Mouse (Mus musculus) neural tube, embryonic 14.5 days (tissue): ENCODE measurements at regions not wholly inside any gene's neighbourhood (a gene's known extent, or its start where the extent isn't known, plus 50 kb on each side); places are given as distances from the start of the nearest gene placed in this dataset.

Experiments
- ATAC-seq: fragments of 200-750 bp; cut with Nextera tagmentation; 2 replicates; pipeline ENCODE4 v1.8.0; 2017; ENCODE audit warnings: low read depth, mild to moderate bottlenecking, moderate TSS enrichment, moderate library complexity
- H3K27ac ChIP-seq: fragments of 300-500 bp; sonication (generic); 2 replicates; pipeline ENCODE4 v1.5.1; 2014; ENCODE audit warnings: low read depth, mild to moderate bottlenecking, control low read depth, low read length, moderate library complexity, mixed read lengths
- H3K27me3 ChIP-seq: fragments of 300-500 bp; sonication (generic); 2 replicates; pipeline ENCODE4 v1.6.1; 2014; ENCODE audit warnings: low read length; ENCODE audit not compliant: control insufficient read depth, insufficient read depth
- H3K36me3 ChIP-seq: fragments of 300-500 bp; sonication (generic); 2 replicates; pipeline ENCODE4 v1.6.1; 2014; ENCODE audit warnings: low read length, mixed read lengths; ENCODE audit not compliant: control insufficient read depth, insufficient read depth
- H3K4me1 ChIP-seq: fragments of 300-500 bp; sonication (generic); 2 replicates; pipeline ENCODE4 v1.6.1; 2014; ENCODE audit warnings: low read length; ENCODE audit not compliant: control insufficient read depth, insufficient read depth
- H3K4me2 ChIP-seq: fragments of 300-500 bp; sonication (generic); 2 replicates; pipeline ENCODE4 v1.6.1; 2014; ENCODE audit warnings: mild to moderate bottlenecking, low read depth, low read length, control low read depth
- H3K4me3 ChIP-seq: fragments of 300-500 bp; sonication (generic); 2 replicates; pipeline ENCODE4 v1.5.1; 2014; ENCODE audit warnings: low read depth, low read length, control low read depth, mixed read lengths
- H3K9ac ChIP-seq: fragments of 300-500 bp; sonication (generic); replicated peaks from 2 replicates; pipeline ENCODE4 v1.6.1; 2014; ENCODE audit warnings: low read depth, mild to moderate bottlenecking, control low read depth, low read length, mixed read lengths
- H3K9me3 ChIP-seq: fragments of 300-500 bp; sonication (generic); 2 replicates; pipeline ENCODE4 v1.6.1; 2016; ENCODE audit warnings: low read length; ENCODE audit not compliant: control insufficient read depth
- WGBS: fragments of 180-500 bp; shearing (Covaris S2); extraction: QIAGEN DNeasy Blood & Tissue Kit; methylation state at CpG from one replicate; pipeline ENCODE4 v1.1.7; 2014; 5-methylcytosine and 5-hydroxymethylcytosine counted together

DNA sequence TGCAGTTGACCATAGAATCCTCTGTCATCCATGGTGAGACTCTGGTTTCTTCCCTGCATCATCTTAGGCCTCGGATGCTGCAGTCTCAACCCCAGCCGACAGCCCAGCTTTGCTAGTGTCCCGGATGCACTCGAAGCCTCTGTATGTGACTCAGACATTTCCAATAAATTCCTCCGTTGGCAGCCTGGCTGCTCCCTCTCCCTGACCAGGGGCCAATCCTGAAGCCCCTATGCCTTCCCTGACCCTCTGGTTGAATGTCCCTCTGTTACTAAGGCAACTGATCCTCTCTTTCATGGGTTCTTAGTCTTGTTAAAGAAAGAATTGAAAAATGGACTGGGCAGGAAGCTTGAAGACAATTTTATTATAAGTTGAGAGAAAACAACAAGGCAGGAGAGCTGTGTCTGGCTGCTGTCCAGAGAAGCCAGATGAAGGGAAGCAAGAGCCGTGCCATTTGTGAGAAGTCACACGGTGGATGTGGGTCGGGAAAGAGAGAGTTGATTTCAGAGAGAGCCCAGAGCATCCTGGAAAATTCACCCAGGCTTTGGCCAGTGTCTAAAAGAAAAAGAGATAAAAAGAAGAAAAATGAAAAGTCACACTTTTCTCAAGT lies 131.2 kb downstream of the Matn1 start:
- Histone ChIP-seq H3K4me3 (no peak overlapping the region), H3K4me1 (no peaks in the 10 kb centered on the region), H3K9me3 (no peaks in the 10 kb centered on the region), H3K27ac (no peak overlapping the region), H3K4me2 (no peak overlapping the region), H3K27me3 (no peaks in the 10 kb centered on the region), H3K36me3 (no peaks in the 10 kb centered on the region), H3K9ac (no peak overlapping the region)
- 41% methylated on average over 8 of the region's 8 CpGs for WGBS
- no peak for ATAC-seq

DNA sequence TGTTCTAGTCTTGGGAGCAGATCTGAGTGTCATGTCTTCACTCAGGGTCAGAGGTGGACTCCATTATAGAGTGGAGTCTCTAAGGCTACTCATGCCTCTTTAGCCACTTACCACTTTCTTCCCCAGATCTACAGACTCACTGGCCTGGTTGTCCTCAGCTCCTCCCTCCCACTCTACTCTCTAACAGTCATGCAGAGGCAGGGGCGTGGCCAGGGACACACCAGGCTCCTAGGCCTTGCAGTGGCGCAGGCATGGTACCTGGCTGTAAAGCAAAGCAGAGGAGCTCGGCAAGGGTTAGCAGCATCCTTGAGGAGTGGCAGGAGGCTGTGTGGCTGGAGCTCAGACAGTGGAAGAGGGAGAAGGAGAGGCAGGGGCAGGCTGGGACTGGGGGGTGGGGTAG lies 132.4 kb downstream of the Matn1 start:
- no peak overlapping the region for H3K4me3 ChIP-seq
- H3K4me1 ChIP-seq: no peaks in the 10 kb centered on the region
- H3K4me2 ChIP-seq: no peak overlapping the region
- 52% methylated on average over 3 of the region's 3 CpGs for WGBS
- H3K9ac ChIP-seq: no peak overlapping the region
- no peaks in the 10 kb centered on the region for H3K36me3 ChIP-seq
- H3K9me3 ChIP-seq: no peaks in the 10 kb centered on the region
- H3K27ac ChIP-seq: no peak overlapping the region
- no peak for ATAC-seq
- H3K27me3 ChIP-seq: no peaks in the 10 kb centered on the region

DNA sequence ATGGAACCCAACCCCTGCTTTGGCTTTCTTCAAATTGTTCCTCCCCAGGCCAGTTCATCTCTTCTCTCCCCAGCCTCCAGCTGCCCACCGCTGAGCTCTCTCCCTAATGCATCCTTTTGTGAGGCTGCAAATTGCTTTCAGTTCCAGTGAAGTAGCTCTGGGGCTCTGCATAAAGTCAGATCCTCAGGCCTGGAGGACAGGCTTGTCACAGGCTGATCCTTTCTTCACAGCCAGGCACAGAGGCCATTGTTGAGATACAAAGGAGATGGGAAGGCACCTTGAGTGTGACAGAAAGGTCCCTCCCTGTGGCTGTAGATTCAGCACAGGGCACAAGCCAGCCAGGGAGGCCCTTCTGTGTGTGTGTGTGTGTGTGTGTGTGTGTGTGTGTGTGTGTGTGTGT lies 135.9 kb downstream of the Matn1 start:
- Histone ChIP-seq H3K4me1 (no peaks in the 10 kb centered on the region), H3K27ac (no peak overlapping the region), H3K4me2 (no peak overlapping the region), H3K9me3 (no peaks in the 10 kb centered on the region), H3K27me3 (no peaks in the 10 kb centered on the region), H3K9ac (no peak overlapping the region), H3K36me3 (no peaks in the 10 kb centered on the region), H3K4me3 (no peak overlapping the region)
- no peak for ATAC-seq
- WGBS: 11% methylated on average over 1 of the region's 1 CpGs

DNA sequence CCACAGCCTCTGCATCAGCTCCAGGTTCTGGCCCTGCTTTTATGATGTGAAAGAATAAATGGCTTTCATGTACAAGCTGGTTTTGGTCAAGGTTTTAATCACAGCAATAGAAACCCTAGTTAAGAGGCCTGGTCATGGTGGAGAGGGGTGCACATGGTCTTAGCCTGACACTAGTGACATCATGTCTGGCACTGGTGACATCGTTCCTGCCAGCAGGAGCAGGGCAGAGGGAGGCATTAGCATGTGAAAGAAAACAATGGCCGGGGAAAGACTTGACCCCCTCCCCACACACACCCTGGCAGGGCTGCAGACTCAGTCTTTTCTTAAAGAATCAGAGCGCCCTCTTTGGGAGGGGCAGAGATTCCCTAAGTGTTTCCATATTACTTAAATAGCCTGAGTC lies 139.2 kb downstream of the Matn1 start:
- Histone ChIP-seq H3K27ac (no peak overlapping the region), H3K27me3 (no peaks in the 10 kb centered on the region), H3K9me3 (no peaks in the 10 kb centered on the region), H3K36me3 (no peaks in the 10 kb centered on the region), H3K4me2 (no peak overlapping the region), H3K4me1 (no peaks in the 10 kb centered on the region), H3K4me3 (no peak overlapping the region), H3K9ac (no peak overlapping the region)
- 46% methylated on average over 3 of the region's 3 CpGs for WGBS
- no peak for ATAC-seq

DNA sequence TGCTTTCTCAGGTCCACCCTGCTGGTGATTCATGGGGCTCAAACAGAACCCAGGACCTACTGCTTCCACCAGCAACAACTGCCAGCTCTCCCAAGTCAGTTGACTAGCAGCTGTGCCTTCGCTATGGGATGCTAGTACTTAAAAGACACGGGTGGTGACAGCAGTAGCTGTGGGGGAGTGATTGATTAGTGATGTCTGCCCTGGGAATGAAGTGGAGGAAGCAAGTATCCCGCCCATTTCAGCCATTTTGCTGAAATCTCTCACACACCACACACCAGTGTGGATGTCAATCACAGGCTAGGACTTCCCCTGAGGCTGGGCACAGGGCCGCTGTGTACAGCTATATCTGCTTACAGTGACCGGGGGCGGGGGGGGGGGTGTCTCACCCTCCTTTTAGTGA lies 153.2 kb downstream of the Matn1 start:
- 40% methylated on average over 6 of the region's 6 CpGs for WGBS
- Histone ChIP-seq H3K4me1 (no peaks in the 10 kb centered on the region), H3K27ac (no peak overlapping the region), H3K27me3 (no peaks in the 10 kb centered on the region), H3K4me2 (no peak overlapping the region), H3K9ac (no peak overlapping the region), H3K36me3 (no peaks in the 10 kb centered on the region), H3K4me3 (no peak overlapping the region), H3K9me3 (no peaks in the 10 kb centered on the region)
- ATAC-seq: no peak

DNA sequence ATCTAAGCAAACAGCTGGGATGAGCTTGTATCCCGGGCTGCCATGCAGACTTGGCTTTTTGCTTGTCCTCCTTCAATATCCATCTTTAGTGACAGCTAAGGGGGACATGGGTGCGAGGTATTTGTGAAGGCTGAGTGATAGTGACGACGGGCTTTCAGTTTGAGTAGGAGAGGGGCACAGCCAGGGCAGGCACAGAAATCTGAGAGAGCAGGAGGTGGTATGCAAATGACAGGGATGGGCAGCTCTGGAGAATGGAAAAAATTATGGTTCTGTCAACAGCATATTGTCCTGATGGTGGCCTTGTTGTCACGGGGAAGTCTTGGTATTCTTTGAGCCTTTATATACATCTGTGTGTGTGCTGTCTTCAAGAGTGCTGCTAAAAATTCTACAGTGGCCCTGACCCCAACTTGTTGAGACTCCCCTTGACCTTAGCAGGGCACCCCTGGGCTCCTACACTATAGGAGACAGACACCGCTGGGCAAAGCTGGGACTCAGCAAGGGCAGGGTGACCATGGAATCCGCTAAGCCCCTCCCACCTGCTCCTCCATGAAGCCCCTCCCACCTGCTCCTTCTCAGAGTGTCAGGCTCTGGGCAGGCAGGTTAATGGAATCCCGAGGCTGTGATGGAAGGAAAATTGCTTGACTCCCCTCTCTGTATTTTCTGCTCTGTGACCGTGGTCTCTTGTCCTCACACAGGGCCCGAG lies 156.1 kb downstream of the Matn1 start:
- H3K4me1 ChIP-seq: no peaks in the 10 kb centered on the region
- no peaks in the 10 kb centered on the region for H3K36me3 ChIP-seq
- no peak overlapping the region for H3K27ac ChIP-seq
- no peaks in the 10 kb centered on the region for H3K27me3 ChIP-seq
- H3K4me2 ChIP-seq: no peak overlapping the region
- no peak overlapping the region for H3K9ac ChIP-seq
- no peak overlapping the region for H3K4me3 ChIP-seq
- 22% methylated on average over 10 of the region's 10 CpGs for WGBS
- no peak for ATAC-seq
- no peaks in the 10 kb centered on the region for H3K9me3 ChIP-seq

DNA sequence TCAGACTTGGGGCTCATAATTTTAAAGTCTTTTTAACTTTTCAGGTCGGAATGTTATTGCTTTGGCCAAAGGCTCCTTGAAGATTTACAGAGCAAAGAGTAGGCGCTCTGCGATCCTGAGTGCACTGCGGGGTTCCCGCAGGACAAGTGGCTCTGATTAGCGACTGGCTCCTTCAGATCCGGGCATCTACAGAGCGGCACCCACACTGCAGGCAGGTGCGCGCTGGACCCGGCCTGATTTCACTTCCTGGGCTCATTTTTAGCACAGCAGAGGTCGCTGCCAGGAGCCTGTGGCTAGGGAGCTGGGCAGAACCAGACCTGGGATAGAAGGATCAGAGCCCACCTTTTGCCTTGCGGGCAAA lies 156.6 kb downstream of the Matn1 start:
- ATAC-seq: no peak
- no peaks in the 10 kb centered on the region for H3K9me3 ChIP-seq
- no peak overlapping the region for H3K4me3 ChIP-seq
- H3K9ac ChIP-seq: no peak overlapping the region
- 13% methylated on average over 13 of the region's 13 CpGs for WGBS
- H3K4me1 ChIP-seq: no peaks in the 10 kb centered on the region
- H3K4me2 ChIP-seq: no peak overlapping the region
- H3K27me3 ChIP-seq: no peaks in the 10 kb centered on the region
- no peak overlapping the region for H3K27ac ChIP-seq
- H3K36me3 ChIP-seq: no peaks in the 10 kb centered on the region

DNA sequence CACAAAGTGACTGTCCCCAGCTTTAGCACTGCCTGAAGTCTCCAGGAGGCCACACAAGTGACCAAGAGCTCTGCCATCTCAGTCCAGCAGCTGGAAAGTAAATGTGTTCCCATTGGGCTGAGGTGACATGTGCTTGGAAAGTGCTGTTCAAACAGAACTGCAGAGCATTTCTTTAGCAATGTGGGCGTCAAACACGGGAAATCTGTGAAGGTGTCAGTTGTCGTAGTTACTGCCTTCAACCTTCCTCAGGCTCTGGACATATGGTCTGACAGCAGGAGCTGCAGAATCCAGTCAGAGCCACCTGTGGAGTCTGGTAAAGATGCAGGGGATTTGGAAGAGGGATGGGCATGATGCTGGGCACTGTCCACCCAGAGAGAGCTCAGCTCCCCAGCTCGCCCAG lies 158.0 kb downstream of the Matn1 start:
- no peaks in the 10 kb centered on the region for H3K9me3 ChIP-seq
- H3K27me3 ChIP-seq: no peaks in the 10 kb centered on the region
- no peak overlapping the region for H3K4me2 ChIP-seq
- H3K4me1 ChIP-seq: no peaks in the 10 kb centered on the region
- no peaks in the 10 kb centered on the region for H3K36me3 ChIP-seq
- ATAC-seq: no peak
- WGBS: 81% methylated on average over 4 of the region's 4 CpGs
- H3K9ac ChIP-seq: no peak overlapping the region
- H3K27ac ChIP-seq: no peak overlapping the region
- H3K4me3 ChIP-seq: no peak overlapping the region

DNA sequence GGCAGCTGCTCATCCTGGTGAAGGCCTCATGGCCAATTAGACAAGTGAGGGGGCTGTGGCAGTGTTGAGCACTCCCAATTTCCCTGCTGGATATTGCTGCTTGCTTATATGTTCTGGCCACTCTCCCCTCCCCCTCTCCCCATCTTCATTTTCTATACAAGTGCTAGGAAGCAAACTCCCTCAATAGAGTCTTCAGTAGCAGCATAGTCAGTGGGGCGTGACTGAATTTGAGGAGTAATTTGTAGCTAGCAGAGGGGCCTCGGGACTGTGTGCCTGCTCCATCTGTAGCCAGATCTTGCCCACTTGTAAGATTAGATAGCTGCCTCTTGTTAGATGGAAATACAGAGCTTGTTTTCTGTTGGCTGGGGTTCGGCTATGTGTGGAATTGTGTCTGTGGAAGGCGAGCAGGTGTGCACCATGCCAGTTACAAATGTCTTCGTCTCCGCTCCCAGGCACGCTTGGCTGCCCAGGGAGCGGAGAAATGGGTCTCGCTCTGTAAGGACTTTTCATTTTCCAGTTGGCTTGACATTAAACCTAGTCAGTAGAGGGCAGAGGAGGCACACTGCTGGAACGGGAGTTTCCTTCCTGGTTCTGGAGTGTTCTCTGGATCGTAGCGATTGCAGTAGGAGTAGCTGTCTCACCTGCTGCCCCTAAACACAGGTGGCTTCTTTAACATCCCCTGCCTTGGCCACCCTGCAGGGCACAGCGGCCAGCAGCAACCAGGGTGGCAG lies 163.1 kb downstream of the Matn1 start:
- no peak for ATAC-seq

More for the DNA sequence above, 163.1 kb downstream of the Matn1 start:
- Histone ChIP-seq H3K4me3 (no peak overlapping the region), H3K9me3 (no peaks in the 10 kb centered on the region), H3K36me3 (no peaks in the 10 kb centered on the region), H3K4me1 (no peaks in the 10 kb centered on the region), H3K4me2 (no peak overlapping the region), H3K9ac (no peak overlapping the region), H3K27ac (no peak overlapping the region), H3K27me3 (no peaks in the 10 kb centered on the region)
- 46% methylated on average over 13 of the region's 13 CpGs for WGBS
